Mouse (Mus musculus): ENCODE results near the gene Eid1.

DNA sequence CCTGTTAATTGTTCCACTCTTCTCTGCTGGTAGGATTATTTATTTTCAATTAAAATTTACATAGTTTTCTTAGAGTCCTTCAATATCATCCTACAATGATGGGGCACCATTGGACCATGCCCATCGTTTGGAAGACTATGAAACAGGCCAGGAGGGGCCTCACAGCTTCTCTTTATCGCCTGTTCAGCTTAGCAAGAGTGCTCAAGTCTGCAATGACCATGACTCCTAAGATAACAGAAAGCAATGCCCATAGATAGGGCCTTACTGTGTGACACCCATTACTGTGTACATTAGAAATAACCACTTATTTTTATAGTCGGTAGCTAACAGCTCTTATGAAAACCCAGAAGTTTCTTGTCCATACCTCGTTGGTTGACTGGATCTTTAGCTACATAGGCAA lies 7.0 kb upstream of the Eid1 start:
- TF ChIP-seq ZNF384 (IDR thresholded peaks at IDR 0.05; ENCODE audit: low read depth, low read length) (no peak), MAFK (IDR thresholded peaks at IDR 0.05; ENCODE audit: insufficient read depth, low read depth, low read length) (no peak), HCFC1 (IDR thresholded peaks at IDR 0.05; ENCODE audit: borderline replicate concordance, insufficient read depth, low read length) (no peak), CHD2 (IDR thresholded peaks at IDR 0.05; ENCODE audit: low read depth, low read length) (no peak)

Data from ES-E14 (cell line).